26 mouse cellular contexts compared by ENCODE assay signal in genomic region chr2:28620522-28620921, GRCm38 (mm10). TPM values are rescaled to one million over a fixed set of nuclear protein-coding genes. Genes with fewer than 3 reads are reported as not detected.
DNase-seq lines count a peak whose midpoint lies in the region; ATAC-seq and TF ChIP-seq lines count a peak whose summit lies in the region.
"Had no signal": no experiment of that assay in that cellular context is flagged by ENCODE, and none has a peak within 500 bp of the region (broad histone marks: within the 10 kb centered on the region; RNA-seq: fewer than 3 reads in every experiment).

No protein-coding gene starts in this region.

- no peak for DNase-seq in heart, postnatal 25 days (ENCODE audit: low spot score)
- no peak for DNase-seq in stomach, postnatal 0 days (ENCODE audit: low spot score)
- DNase-seq in liver, embryonic 11.5 days (ENCODE audit: low spot score), result no peak
- no peak for DNase-seq in adipocyte (ENCODE audit: low spot score)
- no peak for DNase-seq in left cerebral cortex, postnatal 14 days (ENCODE audit: low spot score in 2 of 2)
- DNase-seq: adrenal gland, postnatal 14 days; cerebellum, adult 11 months; cerebellum, postnatal 14 days; gastrocnemius, postnatal 14 days; heart, adult 2 months; heart, postnatal 10 days; kidney, adult 11 months; thymus, postnatal 36 days had no signal

- no peaks in the 10 kb centered on the region for H3K9me3 ChIP-seq in heart, embryonic 13.5 days
- H3K9me3 ChIP-seq in stomach, embryonic 15.5 days, result no peaks in the 10 kb centered on the region
- no peaks in the 10 kb centered on the region for H3K9me3 ChIP-seq in stomach, postnatal 0 days (ENCODE audit: control insufficient read depth, low read length)
- no peaks in the 10 kb centered on the region for H3K9me3 ChIP-seq in liver, embryonic 11.5 days (ENCODE audit: control insufficient read depth, low read length)
- H3K9me3 ChIP-seq: forebrain, embryonic 15.5 days; limb, embryonic 12.5 days; lung, embryonic 15.5 days; neural tube, embryonic 15.5 days had no signal

- H3K4me3 ChIP-seq in heart, embryonic 13.5 days, result peak overlapping the region; percentile 36
- H3K4me3 ChIP-seq in stomach, embryonic 15.5 days (replicated peaks), result peak overlapping the region; percentile 6; the same call in 1 of the 2 replicates
- no peak overlapping the region for H3K4me3 ChIP-seq in stomach, postnatal 0 days (ENCODE audit: low read depth, low read length)
- peak overlapping the region; percentile 53 for H3K4me3 ChIP-seq in liver, embryonic 11.5 days (ENCODE audit: low read depth, low read length)
- H3K4me3 ChIP-seq: forebrain, embryonic 15.5 days; heart, adult 2 months; limb, embryonic 12.5 days; lung, embryonic 15.5 days; neural tube, embryonic 15.5 days had no signal

- H3K9ac ChIP-seq in heart, embryonic 13.5 days, result no peak overlapping the region
- no peak overlapping the region for H3K9ac ChIP-seq in stomach, embryonic 15.5 days
- H3K9ac ChIP-seq in stomach, postnatal 0 days (ENCODE audit: low read length), result no peak overlapping the region
- peak overlapping the region; percentile 73 for H3K9ac ChIP-seq in liver, embryonic 11.5 days (ENCODE audit: low read depth, low read length)
- H3K9ac ChIP-seq: forebrain, embryonic 15.5 days; limb, embryonic 12.5 days; lung, embryonic 15.5 days; neural tube, embryonic 15.5 days had no signal

- H3K36me3 ChIP-seq in heart, embryonic 13.5 days, result no peaks in the 10 kb centered on the region
- H3K36me3 ChIP-seq in stomach, embryonic 15.5 days, result no peaks in the 10 kb centered on the region
- H3K36me3 ChIP-seq in stomach, postnatal 0 days (ENCODE audit: control insufficient read depth, insufficient read depth, low read length), result no peaks in the 10 kb centered on the region
- H3K36me3 ChIP-seq in liver, embryonic 11.5 days (ENCODE audit: control insufficient read depth, insufficient read depth, low read length), result no peaks in the 10 kb centered on the region; the same call in 1 of the 2 replicates
- H3K36me3 ChIP-seq: forebrain, embryonic 15.5 days; limb, embryonic 12.5 days; lung, embryonic 15.5 days; neural tube, embryonic 15.5 days had no signal

- peaks cover 27% of the 10 kb centered on the region for H3K4me1 ChIP-seq in heart, embryonic 13.5 days
- H3K4me1 ChIP-seq in stomach, embryonic 15.5 days, result 0 out of 2 replicates have a peak, but pooled peaks cover 4% of the 10 kb centered on the region
- H3K4me1 ChIP-seq in stomach, postnatal 0 days (replicated peaks; ENCODE audit: control insufficient read depth, insufficient read depth), result no peaks in the 10 kb centered on the region
- H3K4me1 ChIP-seq in liver, embryonic 11.5 days (replicated peaks; ENCODE audit: control insufficient read depth, insufficient read depth, low read length), result peaks cover 41% of the 10 kb centered on the region
- H3K4me1 ChIP-seq: forebrain, embryonic 15.5 days; limb, embryonic 12.5 days; lung, embryonic 15.5 days had no signal

- H3K27ac ChIP-seq in heart, embryonic 13.5 days (replicated peaks), result no peak overlapping the region
- no peak overlapping the region for H3K27ac ChIP-seq in stomach, embryonic 15.5 days
- H3K27ac ChIP-seq in stomach, postnatal 0 days (replicated peaks), result no peak overlapping the region
- peak overlapping the region; percentile 97 for H3K27ac ChIP-seq in liver, embryonic 11.5 days (ENCODE audit: low read depth, low read length)
- H3K27ac ChIP-seq: forebrain, embryonic 15.5 days; heart, adult 2 months; limb, embryonic 12.5 days; lung, embryonic 15.5 days; macrophage; neural tube, embryonic 15.5 days had no signal

- peak overlapping the region; percentile 51 for H3K4me2 ChIP-seq in heart, embryonic 13.5 days
- no peak overlapping the region for H3K4me2 ChIP-seq in stomach, embryonic 15.5 days
- H3K4me2 ChIP-seq in stomach, postnatal 0 days (replicated peaks; ENCODE audit: low read depth), result no peak overlapping the region
- H3K4me2 ChIP-seq in liver, embryonic 11.5 days, result peak overlapping the region; percentile 87
- H3K4me2 ChIP-seq: forebrain, embryonic 15.5 days; lung, embryonic 15.5 days; neural tube, embryonic 15.5 days had no signal

- TF ChIP-seq CTCF in stomach, postnatal 0 days (IDR thresholded peaks at IDR 0.05; ENCODE audit: low read depth), result no peak

- no peak for TF ChIP-seq EP300 in stomach, postnatal 0 days (optimal IDR thresholded peaks at IDR 0.05)

- 56% methylated on average over 10 of the region's 10 CpGs for WGBS in heart, embryonic 13.5 days
- 57% methylated on average over 10 of the region's 10 CpGs for WGBS in stomach, embryonic 15.5 days
- 57% methylated on average over 10 of the region's 10 CpGs for WGBS in stomach, postnatal 0 days
- WGBS in liver, embryonic 11.5 days, result 38% methylated on average over 10 of the region's 10 CpGs

- intact Hi-C loops in heart, postnatal 25 days (cut with DNase I), result loop anchor here (2.0 kb wide), 1 partner anchor 26 kb away; no protein-coding TSS in a partner anchor
- intact Hi-C loops in left cerebral cortex, postnatal 14 days (cut with DNase I), result no loop called here

- no peak for ATAC-seq in heart, embryonic 13.5 days (ENCODE audit: extremely low read depth, insufficient number of reproducible peaks, low FRiP score, low TSS enrichment)
- ATAC-seq in stomach, embryonic 15.5 days (ENCODE audit: insufficient read depth, low FRiP score, low read depth), result no peak
- ATAC-seq in stomach, postnatal 0 days (ENCODE audit: low FRiP score, low TSS enrichment), result no peak
- ATAC-seq in liver, embryonic 11.5 days (replicated peaks; ENCODE audit: low FRiP score), result no peak
- ATAC-seq: activated CD4-positive, CD25-positive, alpha-beta regulatory T cell, adult 4 months; forebrain, embryonic 15.5 days; hindbrain, embryonic 16.5 days; midbrain, embryonic 16.5 days had no signal

- H3K27me3 ChIP-seq in heart, embryonic 13.5 days (replicated peaks), result peaks cover 54% of the 10 kb centered on the region
- H3K27me3 ChIP-seq in stomach, embryonic 15.5 days (replicated peaks), result peaks cover 8% of the 10 kb centered on the region; the same call in 1 of the 2 replicates
- no peaks in the 10 kb centered on the region for H3K27me3 ChIP-seq in stomach, postnatal 0 days (ENCODE audit: control insufficient read depth, insufficient read depth, low read length)
- no peaks in the 10 kb centered on the region for H3K27me3 ChIP-seq in liver, embryonic 11.5 days (replicated peaks; ENCODE audit: control insufficient read depth, insufficient read depth, low read length)

RNA-seq across cellular contexts. Expression of gene Gfi1b, which starts 1.3 kb away (rescaled TPM):
- polyA plus RNA-seq in heart, embryonic 13.5 days (2015; fragmentation: Nextera tagmentation; extraction: Ambion mirVana), result 2.8 and 4.7 TPM in 2 replicates
- not detected for total RNA-seq in heart, postnatal 25 days (2021)
- polyA plus RNA-seq in stomach, embryonic 15.5 days (2015; fragmentation: Nextera tagmentation; extraction: Ambion mirVana), result 3.1 and 6.9 TPM in 2 replicates
- 0.07 and 0.40 TPM in 2 replicates for polyA plus RNA-seq in stomach, postnatal 0 days (2015; fragmentation: Nextera tagmentation; extraction: Ambion mirVana)
- polyA plus RNA-seq in liver, embryonic 11.5 days (2014; fragmentation: Nextera tagmentation; extraction: Ambion mirVana), result 143 and 151 TPM in 2 replicates
- not detected for total RNA-seq in left cerebral cortex, postnatal 14 days (2021)
- total RNA-seq: gastrocnemius, postnatal 14 days; heart, adult 2 months; heart, postnatal 10 days; layer of hippocampus, postnatal 14 days had no signal
- polyA plus RNA-seq: C2C12; forebrain, embryonic 15.5 days; hindbrain, embryonic 16.5 days; midbrain, embryonic 16.5 days; neural tube, embryonic 15.5 days had no signal

RNA-seq across cellular contexts. Expression of gene Tsc1, which starts 20.5 kb away (rescaled TPM):
- polyA plus RNA-seq in heart, embryonic 13.5 days (2015; fragmentation: Nextera tagmentation; extraction: Ambion mirVana), result 16.2 and 16.4 TPM in 2 replicates
- 10 to 100 TPM; 23.5 to 24.7 TPM for total RNA-seq in heart, postnatal 25 days (2021)
- 18.7 and 18.9 TPM in 2 replicates for polyA plus RNA-seq in stomach, embryonic 15.5 days (2015; fragmentation: Nextera tagmentation; extraction: Ambion mirVana)
- polyA plus RNA-seq in stomach, postnatal 0 days (2015; fragmentation: Nextera tagmentation; extraction: Ambion mirVana), result 4.9 and 5.1 TPM in 2 replicates
- 20.7 and 21.3 TPM in 2 replicates for polyA plus RNA-seq in liver, embryonic 11.5 days (2014; fragmentation: Nextera tagmentation; extraction: Ambion mirVana)
- 10 to 100 TPM; 43.4 to 45.1 TPM for total RNA-seq in left cerebral cortex, postnatal 14 days (2021)

RNA-seq across cellular contexts. Expression of gene Gtf3c5, which starts 37.0 kb away (rescaled TPM):
- polyA plus RNA-seq in heart, embryonic 13.5 days (2015; fragmentation: Nextera tagmentation; extraction: Ambion mirVana), result 29.8 and 30.9 TPM in 2 replicates
- 10 to 100 TPM; 11.5 to 11.6 TPM for total RNA-seq in heart, postnatal 25 days (2021)
- 33.6 and 41.8 TPM in 2 replicates for polyA plus RNA-seq in stomach, embryonic 15.5 days (2015; fragmentation: Nextera tagmentation; extraction: Ambion mirVana)
- polyA plus RNA-seq in stomach, postnatal 0 days (2015; fragmentation: Nextera tagmentation; extraction: Ambion mirVana), result 13.1 and 14.0 TPM in 2 replicates
- polyA plus RNA-seq in liver, embryonic 11.5 days (2014; fragmentation: Nextera tagmentation; extraction: Ambion mirVana), result 30.8 and 32.9 TPM in 2 replicates
- total RNA-seq in left cerebral cortex, postnatal 14 days (2021), result 10 to 100 TPM; 15.8 to 17.6 TPM

RNA-seq across cellular contexts. Expression of gene Cel, which starts 57.3 kb away (rescaled TPM):
- polyA plus RNA-seq in heart, embryonic 13.5 days (2015; fragmentation: Nextera tagmentation; extraction: Ambion mirVana), result 0.31 TPM in 1 of 2 replicates, not detected in the other
- not detected for total RNA-seq in heart, postnatal 25 days (2021)
- polyA plus RNA-seq in stomach, embryonic 15.5 days (2015; fragmentation: Nextera tagmentation; extraction: Ambion mirVana), result 412 and 563 TPM in 2 replicates
- 2.0 and 3.3 TPM in 2 replicates for polyA plus RNA-seq in stomach, postnatal 0 days (2015; fragmentation: Nextera tagmentation; extraction: Ambion mirVana)
- not detected in 2 replicates for polyA plus RNA-seq in liver, embryonic 11.5 days (2014; fragmentation: Nextera tagmentation; extraction: Ambion mirVana)
- not detected for total RNA-seq in left cerebral cortex, postnatal 14 days (2021)
- total RNA-seq: gastrocnemius, postnatal 14 days; heart, adult 2 months; heart, postnatal 10 days; layer of hippocampus, postnatal 14 days had no signal
- polyA plus RNA-seq: activated CD4-positive, CD25-positive, alpha-beta regulatory T cell, adult 4 months; C2C12; heart, adult 2 months; hindbrain, embryonic 16.5 days; kidney, embryonic 16.5 days; limb, embryonic 12.5 days; lung, embryonic 15.5 days; macrophage; midbrain, embryonic 16.5 days had no signal

Comparison
In these comparisons a context has a peak if more than half of its experiments do, and no peak if none do; other contexts are left out.
1. H3K4me2 ChIP-seq: peak in heart, embryonic 13.5 days (single experiment) and liver, embryonic 11.5 days (single experiment); none in stomach, embryonic 15.5 days (single experiment) and stomach, postnatal 0 days (single experiment).
2. RNA of gene Gfi1b, which starts 1.3 kb away (polyA plus RNA-seq): 143 to 151 TPM in liver, embryonic 11.5 days; 3.1 to 6.9 TPM in stomach, embryonic 15.5 days, 2.8 to 4.7 TPM in heart, embryonic 13.5 days and 0.07 to 0.40 TPM in stomach, postnatal 0 days; every median in the first group is over 10 times any median in the second.